Mouse (Mus musculus) urinary bladder, postnatal 4 days (tissue): Measurements from ENCODE around the gene Olfr716.
"Not testable (repeated sequence)": the region's sequence is repeated elsewhere in the genome, so short reads cannot be mapped to it uniquely, and the experiment has no call there.

ENCODE experiments used
- DNase-seq, 2 experiments: peaks; one replicate each; pipeline ENCODE4 v3.0.0; 2021 to 2022; ENCODE audit warnings: low spot score in 2 of 2

Olfr716 gene

GRCm38 (mm10) chr7:107138027-107138426 is at the start of gene Olfr716:
Gene Olfr716, plus strand, starts transcription at chr7:107138327.
- DNase-seq = not testable (repeated sequence)

- DNase-seq = no peak
Observed at GRCm38 (mm10) chr7:107092920-107093319, 45.2 kb upstream of the Olfr716 start, which contains the start of gene Olfr17. Gene Olfr17, plus strand, starts transcription at chr7:107093220.

GRCm38 (mm10) chr7:107110269-107110668 is 27.9 kb upstream of the Olfr716 start, which contains the start of gene Olfr715b:
Gene Olfr715b, minus strand, starts transcription at chr7:107110369.
- not testable (repeated sequence) for DNase-seq

- DNase-seq = not testable (repeated sequence)
Observed at GRCm38 (mm10) chr7:107130983-107131382, 7.1 kb upstream of the Olfr716 start, which contains the start of gene Olfr715. Gene Olfr715, minus strand, starts transcription at chr7:107131083.

- DNase-seq = no peak
Observed at GRCm38 (mm10) chr7:107166690-107167089, 28.6 kb downstream of the Olfr716 start, which contains the start of gene Nlrp14. Gene Nlrp14, plus strand, starts transcription at chr7:107166990.

GRCm38 (mm10) chr7:107180406-107180805 is 42.3 kb downstream of the Olfr716 start:
- DNase-seq = no peak
